Mouse (Mus musculus) B cell, adult 2 months (primary cell): ENCODE results near the gene Tsga13.

Experiments used
- DNase-seq, 2 experiments: peaks; one replicate each; pipeline ENCODE4 v3.0.0; 2022

Gene Tsga13

GRCm38 (mm10) chr6:30855956-30856355, 59.4 kb downstream of the Tsga13 start:
- DNase-seq, result peak; percentile 12 to 16

DNA sequence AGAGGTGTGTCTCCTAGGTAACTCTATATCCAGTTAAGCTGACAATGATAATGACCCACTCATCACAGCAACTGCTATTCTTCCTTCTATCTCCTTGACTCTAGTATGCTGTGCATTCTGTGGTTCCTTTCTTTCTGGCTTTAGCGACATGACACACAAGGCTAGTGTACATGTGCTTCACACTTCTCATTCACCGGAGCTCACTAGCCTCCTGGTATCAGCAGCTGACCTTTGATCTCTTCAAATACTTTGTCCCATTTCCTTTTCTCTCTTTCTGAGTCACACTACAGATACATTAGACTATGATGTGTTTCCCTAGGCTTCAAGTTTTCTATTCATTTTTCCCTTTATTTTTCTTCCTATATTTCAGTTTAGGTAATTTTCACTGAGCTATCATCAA, 60.2 kb downstream of the Tsga13 start:
- no peak for DNase-seq

GRCm38 (mm10) chr6:30849818-30850217, 65.6 kb downstream of the Tsga13 start:
- no peak for DNase-seq
